Mouse (Mus musculus) ES-E14 (cell line): ENCODE data around the gene Slc2a4.

ENCODE experiments used
- CHD2 ChIP-seq: IDR thresholded peaks from 2 replicates; pipeline ENCODE4 v1.6.1; 2014; ENCODE audit warnings: mild to moderate bottlenecking, low read depth, low read length, inconsistent platforms
- HCFC1 ChIP-seq: IDR thresholded peaks from 2 replicates; pipeline ENCODE4 v1.6.1; 2012; ENCODE audit warnings: low read length, inconsistent platforms, borderline replicate concordance; ENCODE audit not compliant: insufficient read depth
- MAFK ChIP-seq: IDR thresholded peaks from 2 replicates; pipeline ENCODE4 v1.6.1; 2014; ENCODE audit warnings: mild to moderate bottlenecking, low read depth, low read length, inconsistent platforms; ENCODE audit not compliant: insufficient read depth
- ZC3H11A ChIP-seq: IDR thresholded peaks from 2 replicates; pipeline ENCODE4 v1.6.1; 2012; ENCODE audit warnings: low read depth, mild to moderate bottlenecking, inconsistent platforms, low read length, borderline replicate concordance

GRCm38 (mm10) chr11:69894671-69895070 lies 53.3 kb downstream of the Slc2a4 start:
- no peak for TF ChIP-seq MAFK
- no peak for TF ChIP-seq HCFC1
- no peak for TF ChIP-seq ZC3H11A
- TF ChIP-seq CHD2: no peak
